Mouse (Mus musculus) neural tube, embryonic 12.5 days (tissue): ENCODE measurements around the gene Igsf9. TPM values are rescaled to one million over a fixed set of nuclear protein-coding genes. Genes with fewer than 3 reads are reported as not detected.

Experiments used
- ATAC-seq: fragments of 200-750 bp; cut with Nextera tagmentation; 2 replicates; pipeline ENCODE4 v1.8.0; 2017; ENCODE audit warnings: low read depth, mild to moderate bottlenecking, moderate TSS enrichment, moderate library complexity; ENCODE audit not compliant: low FRiP score
- H3K27ac ChIP-seq: fragments of 300-500 bp; sonication (generic); 2 replicates; pipeline ENCODE4 v1.5.1; 2016
- H3K27me3 ChIP-seq: fragments of 300-500 bp; sonication (generic); replicated peaks from 2 replicates; pipeline ENCODE4 v1.6.1; 2016; ENCODE audit warnings: mild to moderate bottlenecking
- H3K36me3 ChIP-seq: fragments of 300-500 bp; sonication (generic); 2 replicates; pipeline ENCODE4 v1.6.1; 2016; ENCODE audit warnings: mild to moderate bottlenecking
- H3K4me1 ChIP-seq: fragments of 300-500 bp; sonication (generic); 2 replicates; pipeline ENCODE4 v1.6.1; 2016
- H3K4me2 ChIP-seq: fragments of 300-500 bp; sonication (generic); replicated peaks from 2 replicates; pipeline ENCODE4 v1.6.1; 2016; ENCODE audit warnings: mild to moderate bottlenecking
- H3K4me3 ChIP-seq: fragments of 300-500 bp; sonication (generic); 2 replicates; pipeline ENCODE4 v1.5.1; 2016
- H3K9ac ChIP-seq: fragments of 300-500 bp; sonication (generic); 2 replicates; pipeline ENCODE4 v1.6.1; 2016; ENCODE audit warnings: mild to moderate bottlenecking
- H3K9me3 ChIP-seq: fragments of 300-500 bp; sonication (generic); 2 replicates; pipeline ENCODE4 v1.6.1; 2016; ENCODE audit warnings: mild to moderate bottlenecking
- WGBS: fragments of 180-500 bp; shearing (Covaris S2); methylation state at CpG from one replicate; pipeline ENCODE4 v1.1.7; 2016; 5-methylcytosine and 5-hydroxymethylcytosine counted together
- polyA plus RNA-seq: library from polyadenylated mRNA; unstranded; fragments of >200 nt; fragmentation: Nextera tagmentation; extraction: Ambion mirVana; gene quantifications from 2 replicates; pipeline ENCODE4 v1.2.1, GENCODE M21; 2016

Igsf9 gene
- polyA plus RNA-seq, 1 experiment from 2014 or later, result 84.1 TPM

DNA sequence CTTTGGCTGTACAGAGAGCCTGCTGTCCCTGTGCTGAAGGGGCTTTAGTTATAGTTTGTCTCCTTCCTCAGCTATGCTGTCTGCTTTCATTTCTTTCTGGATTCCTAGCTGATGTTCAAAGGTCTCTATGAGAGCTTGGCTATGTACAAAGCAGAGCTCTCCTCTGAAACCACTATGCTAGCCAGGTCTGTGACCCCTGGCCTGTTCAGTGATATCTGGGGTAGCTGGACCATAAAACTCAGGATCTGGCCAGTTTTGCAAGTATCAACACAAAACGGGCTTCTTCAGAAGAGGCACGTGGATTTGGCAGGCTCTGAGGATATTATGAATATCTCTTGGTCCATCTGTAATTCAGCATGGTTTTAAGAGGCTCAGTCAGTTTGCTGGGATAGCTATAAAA is 28.7 kb upstream of the Igsf9 start:
- H3K4me1 ChIP-seq, result no peaks in the 10 kb centered on the region
- H3K9me3 ChIP-seq, result no peaks in the 10 kb centered on the region
- WGBS, result 89% methylated on average over 2 of the region's 2 CpGs

DNA sequence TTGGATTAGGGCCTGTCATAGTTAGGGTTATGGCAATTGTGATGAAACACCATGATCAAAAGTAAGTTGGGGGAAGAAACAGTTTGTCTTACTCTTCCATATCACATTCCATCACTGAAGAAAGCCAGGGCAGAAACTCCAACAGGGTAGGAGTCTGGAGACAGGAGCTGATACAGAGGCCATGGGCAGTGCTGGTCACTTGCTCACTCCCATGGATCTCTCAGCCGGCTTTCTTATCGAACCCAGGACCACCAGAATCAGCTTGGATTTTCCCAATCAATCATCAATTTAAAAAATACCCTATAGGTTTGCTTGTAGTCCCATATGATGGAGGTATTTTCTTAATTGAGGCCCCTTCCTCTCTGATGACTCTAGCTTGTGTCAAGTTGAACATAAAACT is 27.8 kb upstream of the Igsf9 start:
- Histone ChIP-seq H3K36me3 (no peaks in the 10 kb centered on the region), H3K4me2 (no peak overlapping the region), H3K27me3 (no peaks in the 10 kb centered on the region), H3K9ac (no peak overlapping the region), H3K4me1 (no peaks in the 10 kb centered on the region), H3K4me3 (no peak overlapping the region), H3K27ac (no peak overlapping the region), H3K9me3 (no peaks in the 10 kb centered on the region)
- no peak for ATAC-seq
- WGBS, result 95% methylated on average over 2 of the region's 2 CpGs

More for the DNA sequence above, 28.7 kb upstream of the Igsf9 start:
- Histone ChIP-seq H3K4me3 (no peak overlapping the region), H3K9ac (no peak overlapping the region), H3K27me3 (no peaks in the 10 kb centered on the region), H3K4me2 (no peak overlapping the region), H3K27ac (no peak overlapping the region), H3K36me3 (no peaks in the 10 kb centered on the region)
- no peak for ATAC-seq

DNA sequence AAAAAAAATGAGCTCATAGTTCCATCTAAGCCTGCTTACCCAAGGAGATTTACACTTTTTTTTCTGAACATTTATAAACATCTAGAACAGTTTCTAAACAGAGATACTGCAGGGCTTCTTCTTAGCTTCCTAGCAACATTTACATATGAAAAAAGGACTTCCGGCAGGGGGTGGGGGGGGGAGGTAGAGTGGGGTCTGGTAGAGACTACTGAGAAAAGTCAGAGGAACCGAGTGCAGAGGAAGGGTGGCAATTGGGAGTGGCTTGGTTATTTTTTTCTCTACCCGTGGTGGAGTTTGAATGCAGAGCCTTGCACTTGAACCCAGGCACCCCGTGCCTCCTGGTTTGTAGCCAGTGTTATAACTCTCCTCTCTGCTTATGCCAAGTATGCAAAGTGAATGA is 26.2 kb upstream of the Igsf9 start:
- Histone ChIP-seq H3K4me2 (no peak overlapping the region), H3K4me1 (no peaks in the 10 kb centered on the region), H3K27ac (no peak overlapping the region), H3K4me3 (no peak overlapping the region), H3K9ac (no peak overlapping the region), H3K9me3 (no peaks in the 10 kb centered on the region), H3K36me3 (no peaks in the 10 kb centered on the region), H3K27me3 (no peaks in the 10 kb centered on the region)
- no peak for ATAC-seq
- WGBS, result 15% methylated on average over 4 of the region's 4 CpGs

DNA sequence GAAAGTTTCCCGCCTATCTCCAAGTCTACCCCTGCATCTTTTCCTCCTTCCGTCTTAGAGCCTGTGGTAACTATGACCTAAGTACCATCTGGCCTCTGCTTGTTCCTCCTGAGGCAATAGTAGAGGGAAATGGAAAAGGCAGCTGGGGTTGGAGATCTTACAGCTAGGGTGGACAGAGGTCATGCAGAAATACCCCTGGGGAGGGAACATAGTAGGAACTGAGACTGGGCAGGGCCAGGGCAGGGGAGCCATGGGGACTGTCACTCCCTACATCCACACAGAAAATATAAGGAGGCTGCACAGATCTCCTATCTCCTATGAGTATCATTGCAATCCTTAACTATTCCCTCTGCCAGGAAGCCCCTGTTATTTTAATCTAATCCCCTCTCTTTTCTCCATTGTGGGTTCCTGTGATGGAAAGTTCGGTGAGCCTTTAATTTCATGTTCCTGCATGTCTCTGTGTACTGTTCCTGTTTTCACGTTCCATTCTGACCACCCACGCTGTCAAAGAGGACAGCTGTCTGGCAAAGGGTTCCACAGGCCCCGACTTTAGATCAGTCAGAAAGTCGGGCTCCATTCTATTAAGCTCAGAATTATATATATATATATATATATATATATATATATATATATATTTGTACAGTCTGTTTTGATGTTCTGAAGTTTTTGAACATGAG is 25.4 kb upstream of the Igsf9 start:
- Histone ChIP-seq H3K9ac (no peak overlapping the region), H3K27me3 (no peaks in the 10 kb centered on the region), H3K36me3 (no peaks in the 10 kb centered on the region), H3K4me2 (no peak overlapping the region), H3K9me3 (no peaks in the 10 kb centered on the region), H3K4me1 (no peaks in the 10 kb centered on the region), H3K27ac (no peak overlapping the region), H3K4me3 (no peak overlapping the region)
- ATAC-seq, result no peak
- 78% methylated on average over 7 of the region's 7 CpGs for WGBS

DNA sequence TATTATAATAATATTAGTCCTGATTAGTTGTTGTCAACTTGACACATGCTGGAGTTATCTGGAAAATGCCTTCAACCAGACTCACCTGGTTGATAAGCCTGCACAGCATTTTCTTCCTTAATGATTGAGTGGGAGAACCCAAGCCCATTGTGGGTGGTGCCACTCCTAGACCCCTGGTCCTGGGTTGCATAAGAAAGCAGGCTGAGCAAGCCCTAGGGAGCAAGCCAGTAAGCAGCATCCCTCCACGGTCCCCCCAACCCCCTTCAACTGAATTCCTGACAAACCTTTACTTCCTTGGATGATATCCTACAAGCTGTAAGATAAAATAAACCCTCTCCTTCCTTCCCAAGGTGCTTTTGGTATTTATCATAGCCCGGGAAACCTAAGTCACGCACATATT is 24.4 kb upstream of the Igsf9 start:
- Histone ChIP-seq H3K4me3 (no peak overlapping the region), H3K36me3 (no peaks in the 10 kb centered on the region), H3K4me1 (no peaks in the 10 kb centered on the region), H3K9me3 (no peaks in the 10 kb centered on the region), H3K27me3 (no peaks in the 10 kb centered on the region), H3K27ac (no peak overlapping the region), H3K4me2 (no peak overlapping the region), H3K9ac (no peak overlapping the region)
- whole genome bisulfite sequencing, result 97% methylated on average over 3 of the region's 3 CpGs
- no peak for ATAC-seq

DNA sequence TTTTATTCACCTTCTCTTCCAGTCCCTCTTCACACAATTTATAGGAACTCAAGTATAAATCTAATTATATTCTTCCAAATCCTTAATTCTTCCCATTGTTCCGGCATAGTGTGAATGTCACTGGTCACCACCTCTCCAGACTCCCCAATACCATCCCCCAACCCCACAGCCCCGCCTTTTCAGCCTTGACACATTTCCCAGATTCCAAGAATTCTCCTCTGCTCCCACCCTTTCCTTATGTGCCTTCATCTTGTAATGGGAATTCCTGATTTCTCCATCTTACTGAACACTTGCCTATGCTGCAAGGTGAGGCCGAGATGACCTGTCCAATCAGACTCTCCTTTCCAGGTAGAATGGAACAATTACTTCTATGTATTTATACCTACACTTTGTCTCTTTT is 23.5 kb upstream of the Igsf9 start:
- Histone ChIP-seq H3K9ac (no peak overlapping the region), H3K4me2 (no peak overlapping the region), H3K27ac (no peak overlapping the region), H3K36me3 (no peaks in the 10 kb centered on the region), H3K4me3 (no peak overlapping the region), H3K9me3 (no peaks in the 10 kb centered on the region), H3K4me1 (no peaks in the 10 kb centered on the region), H3K27me3 (no peaks in the 10 kb centered on the region)
- ATAC-seq, result no peak
- WGBS, result 89% methylated on average over 3 of the region's 3 CpGs

DNA sequence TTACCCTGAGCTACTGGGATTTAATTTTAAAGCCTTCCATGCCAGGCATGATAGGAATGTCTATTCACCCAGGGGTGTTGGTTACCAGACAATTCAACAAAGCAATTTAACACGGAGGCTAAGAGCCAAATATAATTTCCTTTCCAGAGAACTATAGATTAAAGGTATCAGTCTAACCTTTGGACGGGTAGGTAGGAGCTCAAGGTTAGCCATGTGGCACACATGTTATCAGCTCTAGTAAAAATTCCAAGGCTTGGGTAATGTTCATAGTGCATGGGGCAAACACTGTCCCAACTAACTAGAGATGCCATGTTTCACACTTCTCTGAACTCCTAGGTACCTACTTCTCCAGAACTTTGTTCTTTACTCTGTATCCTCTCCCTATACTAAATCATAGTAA is 20.0 kb upstream of the Igsf9 start:
- H3K9ac ChIP-seq, result no peak overlapping the region
- WGBS, result 83% methylated on average over 2 of the region's 2 CpGs
- no peaks in the 10 kb centered on the region for H3K4me1 ChIP-seq
- no peak for ATAC-seq
- H3K36me3 ChIP-seq, result no peaks in the 10 kb centered on the region
- no peak overlapping the region for H3K4me2 ChIP-seq
- H3K4me3 ChIP-seq, result no peak overlapping the region
- no peak overlapping the region for H3K27ac ChIP-seq
- H3K27me3 ChIP-seq, result no peaks in the 10 kb centered on the region
- no peaks in the 10 kb centered on the region for H3K9me3 ChIP-seq

DNA sequence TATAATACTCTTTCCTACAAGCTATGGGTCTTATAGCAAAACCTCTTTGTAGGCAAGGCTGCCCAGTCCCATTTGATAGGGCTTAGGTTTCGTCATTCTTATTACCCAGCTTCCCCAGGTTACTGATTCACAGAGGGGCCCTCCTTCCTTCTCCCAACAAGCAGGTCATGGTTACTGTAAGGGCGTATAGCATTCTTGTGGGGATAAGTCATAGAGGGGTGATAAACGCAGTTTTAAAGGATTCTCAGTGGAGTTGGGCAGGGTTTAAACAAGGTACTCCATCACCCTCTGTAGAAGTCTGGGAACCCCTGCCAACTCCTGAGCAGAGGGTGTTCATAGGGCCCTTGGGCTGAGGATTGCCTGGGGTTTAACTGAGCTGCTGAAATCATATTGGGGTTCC is 19.1 kb upstream of the Igsf9 start:
- H3K4me1 ChIP-seq, result no peaks in the 10 kb centered on the region
- H3K27ac ChIP-seq, result no peak overlapping the region
- H3K4me3 ChIP-seq, result no peak overlapping the region
- no peaks in the 10 kb centered on the region for H3K36me3 ChIP-seq
- no peak for ATAC-seq
- H3K27me3 ChIP-seq, result no peaks in the 10 kb centered on the region
- WGBS, result 83% methylated on average over 3 of the region's 3 CpGs
- no peak overlapping the region for H3K4me2 ChIP-seq
- no peaks in the 10 kb centered on the region for H3K9me3 ChIP-seq
- no peak overlapping the region for H3K9ac ChIP-seq

DNA sequence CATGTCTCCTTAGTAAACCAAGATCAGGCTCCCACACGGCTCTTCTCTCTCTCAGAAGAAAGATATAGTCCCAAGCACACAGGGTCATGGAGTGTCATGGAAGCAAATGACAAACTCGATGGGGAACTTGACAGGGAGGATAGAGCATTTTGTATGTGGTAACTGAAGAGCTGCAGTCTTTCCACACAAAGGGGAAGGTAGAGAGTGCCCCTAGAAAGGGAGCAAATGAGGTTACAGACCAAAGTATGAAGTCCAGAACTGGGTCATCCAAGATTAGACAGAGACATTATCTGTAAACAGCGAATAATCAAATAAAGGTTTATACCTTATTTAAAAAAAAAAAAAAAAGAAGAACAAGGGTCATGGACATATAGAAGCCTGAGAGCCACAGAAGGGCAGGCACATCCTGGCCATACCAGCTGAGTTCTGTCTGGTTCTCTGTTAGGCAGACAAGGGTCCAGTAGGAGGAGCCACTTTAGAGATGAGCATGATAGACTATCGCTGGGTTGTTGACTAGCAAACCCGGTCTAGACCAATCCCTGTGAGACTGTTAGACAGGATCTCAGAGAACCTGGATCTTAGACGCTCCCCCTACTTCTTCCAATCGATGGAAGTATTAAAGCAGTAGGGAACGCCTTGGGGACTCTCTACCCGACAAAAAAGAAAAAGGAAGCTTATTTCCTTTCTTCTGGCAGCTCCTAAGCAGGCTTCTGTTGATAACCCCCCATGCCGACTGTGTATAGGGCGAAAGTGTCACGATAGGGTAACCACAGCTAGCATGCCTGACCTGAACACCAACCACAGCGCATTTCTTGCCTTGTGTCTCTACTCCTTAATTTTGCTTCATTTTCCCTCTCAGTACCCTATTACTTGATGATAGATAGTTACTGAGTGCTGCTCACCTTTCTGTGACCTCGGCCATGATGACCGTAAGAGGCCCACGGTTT is 17.9 kb upstream of the Igsf9 start:
- Histone ChIP-seq H3K27ac (no peak overlapping the region), H3K4me1 (no peaks in the 10 kb centered on the region), H3K9me3 (no peaks in the 10 kb centered on the region), H3K4me2 (no peak overlapping the region), H3K27me3 (no peaks in the 10 kb centered on the region), H3K36me3 (no peaks in the 10 kb centered on the region), H3K4me3 (no peak overlapping the region), H3K9ac (no peak overlapping the region)
- 85% methylated on average over 16 of the region's 16 CpGs for WGBS
- no peak for ATAC-seq

DNA sequence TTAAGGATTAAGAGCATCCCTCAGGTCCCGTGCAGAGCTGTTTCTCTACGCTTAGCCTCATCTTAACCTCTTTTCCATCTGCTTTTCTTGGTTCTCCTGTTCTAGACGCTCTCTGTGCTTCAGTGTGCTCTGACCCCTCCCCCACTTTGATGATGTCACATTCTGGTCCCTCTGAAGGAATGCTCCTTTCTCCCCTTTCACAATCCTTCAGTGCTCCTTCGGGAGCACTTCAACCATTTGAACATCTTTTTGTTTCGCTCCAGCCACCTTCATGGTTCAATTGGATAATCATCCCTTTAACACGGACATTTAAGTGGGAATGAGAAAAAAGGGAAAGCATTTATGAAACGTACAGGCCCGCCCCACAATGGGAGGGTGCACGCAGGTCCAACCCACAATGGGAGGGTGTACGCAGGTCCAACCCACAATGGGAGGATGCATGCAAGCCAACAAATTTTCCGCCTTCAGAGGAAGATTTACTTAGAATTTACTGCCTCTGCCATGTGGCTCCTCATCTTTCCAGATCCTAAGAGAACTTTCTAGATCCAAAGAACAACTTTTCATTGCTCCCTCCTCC is 13.2 kb upstream of the Igsf9 start:
- ATAC-seq, result no peak
- 73% methylated on average over 11 of the region's 11 CpGs for WGBS

DNA sequence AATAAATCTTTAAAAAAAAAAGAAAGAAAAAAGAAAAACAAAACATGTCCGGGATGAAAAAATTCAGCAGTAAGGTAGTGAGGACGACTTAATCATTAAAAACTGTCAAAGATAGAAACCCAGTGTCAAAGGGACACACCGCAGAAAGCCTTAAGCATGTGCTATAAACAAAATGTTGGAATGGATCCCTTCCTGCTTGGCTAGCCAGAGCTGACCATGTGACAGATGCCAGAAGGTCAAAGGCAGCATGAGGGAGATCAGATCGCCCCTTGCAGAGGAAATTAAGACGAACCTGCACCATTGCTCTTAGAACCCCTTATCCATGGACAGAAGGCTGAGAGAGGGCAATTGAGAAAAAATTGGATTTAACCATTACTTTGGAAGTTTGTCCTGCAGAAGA is 12.2 kb upstream of the Igsf9 start:
- Histone ChIP-seq H3K4me2 (no peak overlapping the region), H3K9me3 (no peaks in the 10 kb centered on the region), H3K36me3 (no peaks in the 10 kb centered on the region), H3K9ac (no peak overlapping the region), H3K27ac (no peak overlapping the region), H3K4me1 (no peaks in the 10 kb centered on the region), H3K27me3 (no peaks in the 10 kb centered on the region), H3K4me3 (no peak overlapping the region)
- 93% methylated on average over 5 of the region's 5 CpGs for WGBS
- no peak for ATAC-seq

More for the DNA sequence above, 13.2 kb upstream of the Igsf9 start:
- no peak overlapping the region for H3K27ac ChIP-seq
- no peaks in the 10 kb centered on the region for H3K27me3 ChIP-seq
- no peaks in the 10 kb centered on the region for H3K36me3 ChIP-seq
- H3K4me1 ChIP-seq, result no peaks in the 10 kb centered on the region
- no peak overlapping the region for H3K4me2 ChIP-seq
- H3K9me3 ChIP-seq, result no peaks in the 10 kb centered on the region
- H3K4me3 ChIP-seq, result no peak overlapping the region
- no peak overlapping the region for H3K9ac ChIP-seq

DNA sequence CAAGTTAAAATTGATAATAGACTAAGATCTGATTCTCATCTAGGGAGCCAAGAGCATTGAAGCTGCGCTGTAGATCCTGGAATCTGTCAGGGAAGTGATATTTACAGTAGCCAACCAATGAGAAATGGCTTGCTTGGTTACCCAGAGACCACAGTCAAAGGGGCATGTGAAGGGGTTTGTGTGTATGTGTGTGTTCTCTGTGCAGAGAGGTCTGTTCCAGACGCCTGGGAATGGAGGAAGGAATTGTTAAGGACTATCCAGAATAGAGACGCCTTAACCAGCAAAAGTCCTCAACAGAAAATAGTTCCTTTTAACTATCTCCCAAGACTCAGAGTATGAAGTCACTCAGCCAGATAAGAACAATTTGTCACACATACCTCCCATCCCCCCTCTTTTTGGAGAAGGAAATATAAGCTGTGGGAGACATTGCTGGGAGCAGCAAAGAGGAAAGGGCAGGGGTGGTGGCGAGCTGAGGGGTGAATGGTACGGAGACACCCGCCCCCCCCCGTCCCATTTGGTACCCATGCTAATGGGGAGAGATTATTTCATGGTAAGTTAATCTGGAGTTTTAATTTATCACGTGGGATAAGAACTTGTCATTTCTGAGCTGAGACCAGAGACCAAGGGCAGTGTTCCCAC is 11.7 kb upstream of the Igsf9 start:
- Histone ChIP-seq H3K4me2 (no peak overlapping the region), H3K36me3 (no peaks in the 10 kb centered on the region), H3K27ac (no peak overlapping the region), H3K9me3 (no peaks in the 10 kb centered on the region), H3K4me1 (no peaks in the 10 kb centered on the region), H3K9ac (no peak overlapping the region), H3K4me3 (no peak overlapping the region), H3K27me3 (no peaks in the 10 kb centered on the region)
- ATAC-seq, result no peak
- 74% methylated on average over 8 of the region's 8 CpGs for WGBS
